Mouse (Mus musculus): ENCODE results near the gene Coro2b. TPM values are rescaled to one million over a fixed set of nuclear protein-coding genes. Genes with fewer than 3 reads are reported as not detected.

Gene Coro2b
- polyA plus RNA-seq, 1 experiment from 2014 or later = 15.3 TPM

GRCm38 (mm10) chr9:62421027-62421426, 115.8 kb downstream of the Coro2b start:
- Histone ChIP-seq H3K9ac (ENCODE audit: low read length) (peak overlapping the region; percentile 35; the same call in 1 of the 2 replicates), H3K27me3 (ENCODE audit: control insufficient read depth, insufficient read depth, low read length) (no peaks in the 10 kb centered on the region), H3K4me2 (peak overlapping the region; percentile 39), H3K4me3 (ENCODE audit: low read depth, low read length) (no peak overlapping the region; the same call in 1 of the 2 replicates), H3K27ac (ENCODE audit: low read depth, low read length) (no peak overlapping the region), H3K9me3 (ENCODE audit: control insufficient read depth, low read length) (peaks cover 4% of the 10 kb centered on the region; the same call in 1 of the 2 replicates), H3K4me1 (ENCODE audit: control insufficient read depth, insufficient read depth, low read length) (0 out of 2 replicates have a peak, but pooled peaks cover 3% of the 10 kb centered on the region), H3K36me3 (ENCODE audit: control insufficient read depth, insufficient read depth, low read length) (no peaks in the 10 kb centered on the region)
- DNase-seq (ENCODE audit: low spot score, missing footprints) (peak; percentile 94), ATAC-seq (ENCODE audit: low FRiP score) (peak; percentile 66)
- WGBS = 4% methylated on average over 13 of the region's 13 CpGs

- H3K27ac ChIP-seq (ENCODE audit: low read depth, low read length) = no peak overlapping the region
- peak; percentile 82 for DNase-seq (ENCODE audit: low spot score, missing footprints)
- no peak overlapping the region; the same call in 1 of the 2 replicates for H3K4me2 ChIP-seq
- H3K4me1 ChIP-seq (ENCODE audit: control insufficient read depth, insufficient read depth, low read length) = peaks cover 4% of the 10 kb centered on the region; the same call in 1 of the 2 replicates
- no peaks in the 10 kb centered on the region for H3K36me3 ChIP-seq (ENCODE audit: control insufficient read depth, insufficient read depth, low read length)
- ATAC-seq (ENCODE audit: low FRiP score) = no peak
- H3K9me3 ChIP-seq (ENCODE audit: control insufficient read depth, low read length) = peaks cover 4% of the 10 kb centered on the region; the same call in 1 of the 2 replicates
- no peaks in the 10 kb centered on the region for H3K27me3 ChIP-seq (ENCODE audit: control insufficient read depth, insufficient read depth, low read length)
- H3K4me3 ChIP-seq (ENCODE audit: low read depth, low read length) = no peak overlapping the region
- 31% methylated on average over 10 of the region's 10 CpGs for WGBS
- no peak overlapping the region for H3K9ac ChIP-seq (ENCODE audit: low read length)
These were observed 116.5 kb downstream of the Coro2b start for GRCm38 (mm10) chr9:62420261-62420917.

- DNase-seq (ENCODE audit: low spot score, missing footprints) (peak; percentile 71), ATAC-seq (ENCODE audit: low FRiP score) (no peak)
- H3K27me3 ChIP-seq (ENCODE audit: control insufficient read depth, insufficient read depth, low read length) = no peaks in the 10 kb centered on the region
- H3K4me3 ChIP-seq (ENCODE audit: low read depth, low read length) = no peak overlapping the region
- H3K36me3 ChIP-seq (ENCODE audit: control insufficient read depth, insufficient read depth, low read length) = no peaks in the 10 kb centered on the region
- no peak overlapping the region for H3K27ac ChIP-seq (ENCODE audit: low read depth, low read length)
- H3K4me1 ChIP-seq (ENCODE audit: control insufficient read depth, insufficient read depth, low read length) = peaks cover 11% of the 10 kb centered on the region; the same call in 1 of the 2 replicates
- H3K9ac ChIP-seq (ENCODE audit: low read length) = no peak overlapping the region
- H3K9me3 ChIP-seq (ENCODE audit: control insufficient read depth, low read length) = peaks cover 4% of the 10 kb centered on the region; the same call in 1 of the 2 replicates
- WGBS = 56% methylated on average over 5 of the region's 5 CpGs
- H3K4me2 ChIP-seq = no peak overlapping the region
These were observed 118.1 kb downstream of the Coro2b start for GRCm38 (mm10) chr9:62418742-62419141.

GRCm38 (mm10) chr9:62407357-62408146, 129.3 kb downstream of the Coro2b start:
- H3K27ac ChIP-seq (ENCODE audit: low read depth, low read length) = no peak overlapping the region
- peak; percentile 47 for DNase-seq (ENCODE audit: low spot score, missing footprints)
- H3K9me3 ChIP-seq (ENCODE audit: control insufficient read depth, low read length) = no peaks in the 10 kb centered on the region
- no peaks in the 10 kb centered on the region for H3K4me1 ChIP-seq (ENCODE audit: control insufficient read depth, insufficient read depth, low read length)
- H3K36me3 ChIP-seq (ENCODE audit: control insufficient read depth, insufficient read depth, low read length) = no peaks in the 10 kb centered on the region
- H3K4me3 ChIP-seq (ENCODE audit: low read depth, low read length) = no peak overlapping the region
- no peak overlapping the region for H3K9ac ChIP-seq (ENCODE audit: low read length)
- no peaks in the 10 kb centered on the region for H3K27me3 ChIP-seq (ENCODE audit: control insufficient read depth, insufficient read depth, low read length)
- 78% methylated on average over 5 of the region's 5 CpGs for WGBS
- ATAC-seq (ENCODE audit: low FRiP score) = no peak
- H3K4me2 ChIP-seq = no peak overlapping the region

GRCm38 (mm10) chr9:62406423-62407013, 130.3 kb downstream of the Coro2b start:
- DNase-seq (ENCODE audit: low spot score, missing footprints) = no peak
- no peaks in the 10 kb centered on the region for H3K4me1 ChIP-seq (ENCODE audit: control insufficient read depth, insufficient read depth, low read length)
- ATAC-seq (ENCODE audit: low FRiP score) = no peak
- no peak overlapping the region for H3K27ac ChIP-seq (ENCODE audit: low read depth, low read length)
- no peaks in the 10 kb centered on the region for H3K27me3 ChIP-seq (ENCODE audit: control insufficient read depth, insufficient read depth, low read length)
- H3K4me3 ChIP-seq (ENCODE audit: low read depth, low read length) = no peak overlapping the region
- no peaks in the 10 kb centered on the region for H3K9me3 ChIP-seq (ENCODE audit: control insufficient read depth, low read length)
- no peak overlapping the region for H3K9ac ChIP-seq (ENCODE audit: low read length)
- WGBS = 88% methylated on average over 7 of the region's 7 CpGs
- H3K36me3 ChIP-seq (ENCODE audit: control insufficient read depth, insufficient read depth, low read length) = no peaks in the 10 kb centered on the region
- no peak overlapping the region for H3K4me2 ChIP-seq

GRCm38 (mm10) chr9:62401589-62401988, 135.3 kb downstream of the Coro2b start:
- Histone ChIP-seq H3K36me3 (ENCODE audit: control insufficient read depth, insufficient read depth, low read length) (no peaks in the 10 kb centered on the region), H3K9ac (ENCODE audit: low read length) (no peak overlapping the region), H3K27me3 (ENCODE audit: control insufficient read depth, insufficient read depth, low read length) (no peaks in the 10 kb centered on the region), H3K4me2 (no peak overlapping the region), H3K4me1 (ENCODE audit: control insufficient read depth, insufficient read depth, low read length) (no peaks in the 10 kb centered on the region), H3K27ac (ENCODE audit: low read depth, low read length) (no peak overlapping the region; the same call in 1 of the 2 replicates), H3K9me3 (ENCODE audit: control insufficient read depth, low read length) (no peaks in the 10 kb centered on the region), H3K4me3 (ENCODE audit: low read depth, low read length) (no peak overlapping the region)
- 100% methylated on average over 1 of the region's 1 CpGs for WGBS
- ATAC-seq (ENCODE audit: low FRiP score) = no peak
- peak; percentile 80 for DNase-seq (ENCODE audit: low spot score, missing footprints)

GRCm38 (mm10) chr9:62400531-62401170, 136.2 kb downstream of the Coro2b start:
- ATAC-seq (ENCODE audit: low FRiP score) = no peak
- 71% methylated on average over 11 of the region's 11 CpGs for WGBS

GRCm38 (mm10) chr9:62394163-62394562, 142.7 kb downstream of the Coro2b start:
- Histone ChIP-seq H3K9me3 (ENCODE audit: control insufficient read depth, low read length) (no peaks in the 10 kb centered on the region), H3K4me1 (ENCODE audit: control insufficient read depth, insufficient read depth, low read length) (peaks cover 2% of the 10 kb centered on the region; the same call in 1 of the 2 replicates), H3K36me3 (ENCODE audit: control insufficient read depth, insufficient read depth, low read length) (no peaks in the 10 kb centered on the region), H3K27ac (ENCODE audit: low read depth, low read length) (no peak overlapping the region), H3K9ac (ENCODE audit: low read length) (no peak overlapping the region), H3K27me3 (ENCODE audit: control insufficient read depth, insufficient read depth, low read length) (no peaks in the 10 kb centered on the region), H3K4me3 (ENCODE audit: low read depth, low read length) (no peak overlapping the region), H3K4me2 (no peak overlapping the region)
- no peak for DNase-seq (ENCODE audit: low spot score, missing footprints)
- WGBS = 79% methylated on average over 2 of the region's 2 CpGs
- ATAC-seq (ENCODE audit: low FRiP score) = no peak

More at GRCm38 (mm10) chr9:62400531-62401170, 136.2 kb downstream of the Coro2b start:
- Histone ChIP-seq H3K36me3 (ENCODE audit: control insufficient read depth, insufficient read depth, low read length) (no peaks in the 10 kb centered on the region), H3K9me3 (ENCODE audit: control insufficient read depth, low read length) (no peaks in the 10 kb centered on the region), H3K9ac (ENCODE audit: low read length) (no peak overlapping the region), H3K4me3 (ENCODE audit: low read depth, low read length) (no peak overlapping the region), H3K27ac (ENCODE audit: low read depth, low read length) (no peak overlapping the region), H3K27me3 (ENCODE audit: control insufficient read depth, insufficient read depth, low read length) (no peaks in the 10 kb centered on the region), H3K4me2 (no peak overlapping the region), H3K4me1 (ENCODE audit: control insufficient read depth, insufficient read depth, low read length) (no peaks in the 10 kb centered on the region)
- DNase-seq (ENCODE audit: low spot score, missing footprints) = peak; percentile 70
